Mouse (Mus musculus) lung, adult 2 months (tissue): Measurements from ENCODE around the gene Dnaja1. TPM values are rescaled to one million over a fixed set of nuclear protein-coding genes. Genes with fewer than 3 reads are reported as not detected.

Experiments
- DNase-seq: peaks from one replicate; pipeline ENCODE4 v3.0.0; 2022
- H3K4me1 ChIP-seq: fragments of 200-500 bp; 2 replicates; pipeline ENCODE4 v1.6.1; 2011; ENCODE audit warnings: low read length; ENCODE audit not compliant: control insufficient read depth, insufficient read depth
- H3K4me3 ChIP-seq: fragments of 200-500 bp; replicated peaks from 2 replicates; pipeline ENCODE3; 2011; ENCODE audit warnings: low read depth, mild to moderate bottlenecking, control low read depth, low read length; ENCODE audit errors: extremely low read depth
- CTCF ChIP-seq: fragments of 200-500 bp; IDR thresholded peaks from 2 replicates; pipeline ENCODE4 v1.5.1; 2011; ENCODE audit warnings: mild to moderate bottlenecking, low read length, control low read depth; ENCODE audit not compliant: insufficient read depth
- POLR2A ChIP-seq: fragments of 200-500 bp; IDR thresholded peaks from 2 replicates; pipeline ENCODE4 v1.6.1; 2011; ENCODE audit warnings: low read depth, mild to moderate bottlenecking, control low read depth, low read length, borderline replicate concordance; ENCODE audit errors: extremely low read depth
- WGBS: fragments of 180-500 bp; shearing (Covaris S2); methylation state at CpG from one replicate; pipeline ENCODE4 v1.1.7; 2018; 5-methylcytosine and 5-hydroxymethylcytosine counted together
- polyA plus RNA-seq: library from polyadenylated mRNA; depleted of rRNA; stranded (reverse); fragments of >200 nt; gene quantifications from 2 replicates; pipeline ENCODE4 v1.2.3, GENCODE M21; 2012

Gene Dnaja1
- polyA plus RNA-seq, 1 experiment = 8.5 TPM

DNA sequence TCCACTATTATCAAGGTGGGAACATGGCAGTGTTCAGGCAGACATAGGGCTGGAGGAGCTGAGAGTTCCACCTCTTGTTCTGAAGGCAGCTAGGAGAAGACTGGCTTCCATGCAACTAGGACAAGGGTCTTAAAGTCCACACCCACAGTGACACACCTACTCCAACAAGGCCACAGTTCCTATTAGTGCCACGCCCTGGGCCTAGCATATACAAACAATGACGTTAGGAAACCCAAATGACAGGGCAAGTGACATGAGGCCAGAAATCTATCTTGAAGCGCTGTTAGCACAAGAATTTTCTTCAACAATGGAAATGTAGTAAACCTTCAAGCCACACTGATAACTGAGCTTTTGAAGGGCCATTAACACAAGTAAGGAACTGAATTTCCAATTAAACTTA, 20.2 kb upstream of the Dnaja1 start:
- 37% methylated on average over 3 of the region's 3 CpGs for WGBS
- no peak for TF ChIP-seq CTCF
- no peak for TF ChIP-seq POLR2A
- Histone ChIP-seq H3K4me3 (no peak overlapping the region), H3K4me1 (peaks cover 13% of the 10 kb centered on the region)
- DNase-seq = no peak

DNA sequence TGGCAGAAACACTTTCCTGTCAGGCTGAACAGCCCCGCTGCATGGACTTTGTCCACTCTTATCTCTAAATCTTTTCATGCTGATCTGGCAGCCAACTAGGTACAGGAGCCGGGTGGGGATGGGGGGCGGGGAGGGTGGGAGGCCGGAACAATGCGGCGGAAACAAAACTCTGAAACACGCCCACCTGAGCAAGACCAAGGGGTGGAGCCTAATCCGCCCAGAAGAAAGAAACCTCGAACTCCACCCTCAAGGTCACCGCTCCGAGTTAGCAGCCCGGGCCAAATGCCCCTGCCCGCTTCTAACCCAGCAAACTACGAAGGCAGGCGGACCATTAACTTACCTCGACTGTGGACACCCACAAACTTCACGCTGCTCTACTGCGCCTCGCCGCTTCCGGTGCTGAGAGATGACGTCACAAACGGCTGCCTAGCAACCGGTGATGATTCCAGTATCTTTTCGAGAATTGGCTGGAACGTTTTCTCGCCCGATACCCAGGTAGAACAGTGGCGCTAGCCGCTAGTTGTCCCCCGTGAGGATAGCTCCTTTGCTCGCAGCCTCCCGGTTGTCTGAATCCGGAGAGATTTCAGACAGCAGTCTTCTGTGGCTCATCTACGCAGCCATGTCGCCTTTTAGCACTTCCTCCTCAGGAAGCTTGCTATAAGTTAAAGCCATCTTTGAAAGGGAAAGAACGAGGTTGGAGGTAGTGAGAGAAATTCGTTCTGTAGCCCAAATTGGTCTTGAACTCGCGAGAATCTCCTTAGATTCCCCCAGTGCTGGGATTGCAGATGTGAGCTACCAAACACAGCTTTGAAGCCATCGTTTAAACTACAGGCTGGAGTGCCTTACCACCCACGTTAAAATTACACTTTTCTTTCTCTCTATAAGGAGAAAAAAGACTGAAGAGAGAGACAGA, 18.9 kb upstream of the Dnaja1 start, which contains the start of gene Aptx:
Aptx (minus strand) TSS at position 398 of the 913 bp plus-strand sequence.
- DNase-seq = peak; percentile 97
- H3K4me3 ChIP-seq = peak within 1 kb of the TSS; percentile 90
- under 1% methylated on average over 42 of the region's 42 CpGs for WGBS
- TF ChIP-seq POLR2A = peak; percentile 87; the same call in 1 of the 2 replicates
- no peak for TF ChIP-seq CTCF
- peaks cover 13% of the 10 kb centered on the region for H3K4me1 ChIP-seq

- Histone ChIP-seq H3K4me3 (peak overlapping the region; percentile 17), H3K4me1 (peaks cover 13% of the 10 kb centered on the region)
- WGBS = 8% methylated on average over 9 of the region's 9 CpGs
- TF ChIP-seq CTCF (no peak), POLR2A (no peak)
- peak; percentile 18 for DNase-seq
Measured at GRCm38 (mm10) chr4:40703710-40704275, 18.2 kb upstream of the Dnaja1 start.

DNA sequence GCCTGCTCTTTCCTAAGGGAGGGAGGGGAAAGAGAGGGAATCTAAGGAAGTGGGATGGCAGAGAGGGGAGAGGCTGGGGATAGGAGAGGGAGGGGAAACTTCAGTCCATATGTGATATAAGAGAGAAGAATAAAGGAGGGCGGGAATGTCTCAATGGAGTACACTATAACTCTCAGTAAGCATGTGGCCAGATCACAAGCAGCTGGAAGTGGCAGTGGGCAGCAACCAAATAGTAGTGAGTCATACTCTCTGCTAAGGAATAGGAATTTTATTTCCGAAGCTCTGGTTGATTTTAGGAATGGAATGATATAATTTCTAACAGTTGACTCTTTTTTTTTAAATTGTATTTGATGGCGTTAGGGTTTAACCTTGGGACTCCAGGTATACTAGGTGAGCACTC, 4.8 kb upstream of the Dnaja1 start:
- WGBS = 94% methylated on average over 3 of the region's 3 CpGs
- Histone ChIP-seq H3K4me1 (peaks cover 9% of the 10 kb centered on the region), H3K4me3 (no peak overlapping the region)
- no peak for TF ChIP-seq POLR2A
- TF ChIP-seq CTCF = no peak
- DNase-seq = no peak

DNA sequence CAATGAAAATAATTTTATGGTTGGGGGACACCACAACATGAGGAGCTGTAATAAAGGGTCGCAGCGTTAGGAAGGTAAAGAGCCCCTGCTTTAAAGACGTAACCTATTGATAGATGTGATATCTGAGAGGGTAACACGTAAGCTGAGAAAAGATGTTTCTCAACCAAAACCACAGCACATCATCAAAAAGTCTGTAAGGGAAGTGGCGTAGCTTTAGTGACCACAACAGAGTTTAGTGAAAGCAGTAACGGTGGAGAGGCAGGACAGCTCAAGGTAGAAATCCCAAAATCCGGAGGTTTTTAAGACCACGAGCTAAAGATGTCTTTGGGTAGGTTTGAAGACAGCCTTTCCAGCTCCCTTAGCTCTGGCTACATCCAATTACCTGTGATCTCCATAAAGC, 1.0 kb upstream of the Dnaja1 start:
- Histone ChIP-seq H3K4me1 (peaks cover 14% of the 10 kb centered on the region), H3K4me3 (no peak overlapping the region)
- TF ChIP-seq CTCF (no peak), POLR2A (no peak)
- WGBS = 87% methylated on average over 8 of the region's 8 CpGs
- no peak for DNase-seq

DNA sequence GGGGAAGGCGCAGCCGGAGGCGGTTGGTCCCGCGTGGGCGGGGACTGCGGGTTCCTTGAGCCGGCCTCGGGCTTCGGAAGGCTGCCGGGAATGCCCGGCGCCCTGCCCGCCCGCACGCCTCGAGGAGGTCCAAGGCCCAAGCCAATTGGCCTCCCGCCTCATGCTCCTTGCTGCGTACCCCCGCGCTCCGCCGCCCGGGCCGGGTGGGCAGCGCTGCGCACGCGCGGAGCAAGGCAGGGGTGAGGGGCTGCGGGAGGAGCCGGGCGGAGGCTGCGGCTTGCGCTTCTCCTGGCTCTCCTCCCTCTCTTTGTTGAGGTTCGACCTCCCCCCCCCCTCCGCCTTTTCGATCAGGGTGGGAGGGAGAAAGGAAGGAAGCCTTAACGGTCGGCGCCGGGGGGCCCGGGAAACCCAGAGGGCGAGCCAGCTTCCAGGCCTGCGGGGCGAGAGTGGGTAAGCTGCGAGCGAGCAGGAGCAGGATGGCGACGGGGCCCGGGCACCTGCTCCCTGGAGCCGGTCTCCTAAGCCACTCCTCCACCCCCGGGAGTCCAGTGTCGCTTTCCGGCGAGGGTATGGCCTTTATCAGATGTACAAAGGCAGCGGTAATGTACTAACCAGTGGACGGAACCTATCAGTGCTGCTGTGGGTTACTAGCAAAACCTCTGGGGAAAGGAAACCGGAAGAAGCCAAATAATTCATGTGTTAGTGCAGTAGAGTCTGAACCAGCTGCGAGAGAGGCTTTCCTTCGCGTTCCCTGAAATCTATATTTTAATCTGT, 924 bp downstream of the Dnaja1 start:
- WGBS = 1% methylated on average over 53 of the region's 62 CpGs
- peaks cover 17% of the 10 kb centered on the region for H3K4me1 ChIP-seq
- DNase-seq = peak; percentile 77
- H3K4me3 ChIP-seq = peak overlapping the region; percentile 99
- TF ChIP-seq CTCF (no peak), POLR2A (no peak; the same call in none of the 2 replicates)

DNA sequence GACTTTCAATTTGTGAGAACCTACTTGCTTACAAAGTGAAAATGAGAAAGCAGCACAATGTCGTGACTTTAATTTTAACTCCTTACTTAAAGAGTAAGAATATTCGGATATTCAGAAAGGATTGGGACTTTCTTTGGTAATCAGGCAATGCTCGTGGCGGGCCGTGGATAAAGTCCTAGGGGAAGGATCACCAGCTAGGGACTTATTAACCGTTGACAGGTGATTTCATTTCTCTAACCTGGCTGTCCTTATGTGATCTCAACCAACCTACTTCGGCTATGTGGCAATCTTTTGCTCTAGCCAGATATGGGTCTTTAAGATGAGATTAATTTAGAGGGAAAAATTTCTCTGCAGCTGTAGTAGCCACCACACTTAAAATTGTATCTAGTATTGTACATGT, 3.2 kb downstream of the Dnaja1 start:
- peaks cover 17% of the 10 kb centered on the region for H3K4me1 ChIP-seq
- no peak overlapping the region for H3K4me3 ChIP-seq
- TF ChIP-seq POLR2A (no peak), CTCF (no peak)
- WGBS = 48% methylated on average over 7 of the region's 7 CpGs
- no peak for DNase-seq

GRCm38 (mm10) chr4:40725554-40725953, 3.6 kb downstream of the Dnaja1 start:
- no peak overlapping the region for H3K4me3 ChIP-seq
- no peak for DNase-seq
- TF ChIP-seq CTCF = no peak
- no peak for TF ChIP-seq POLR2A
- H3K4me1 ChIP-seq = peaks cover 17% of the 10 kb centered on the region

- H3K4me1 ChIP-seq = peaks cover 7% of the 10 kb centered on the region
- no peak for TF ChIP-seq POLR2A
- no peak for TF ChIP-seq CTCF
- no peak overlapping the region for H3K4me3 ChIP-seq
- no peak for DNase-seq
- 67% methylated on average over 1 of the region's 1 CpGs for WGBS
Measured at GRCm38 (mm10) chr4:40727247-40727646, 5.3 kb downstream of the Dnaja1 start.
